Mouse (Mus musculus) midbrain, embryonic 14.5 days (tissue): ENCODE measurements around the gene Nrxn1. TPM values are rescaled to one million over a fixed set of nuclear protein-coding genes. Genes with fewer than 3 reads are reported as not detected.
A peak's percentile ranks its signal among the peaks of the same experiment; 100 is the strongest.

Source experiments
- ATAC-seq: fragments of 200-750 bp; cut with Nextera tagmentation; 2 replicates; pipeline ENCODE4 v1.8.0; 2017; ENCODE audit warnings: moderate number of reproducible peaks, moderate library complexity; ENCODE audit not compliant: low FRiP score, low TSS enrichment
- DNase-seq: peaks from one replicate; pipeline ENCODE4 v3.0.0-alpha.2; 2015
- H3K27ac ChIP-seq: fragments of 300-500 bp; sonication (generic); replicated peaks from 2 replicates; pipeline ENCODE4 v1.5.1; 2014; ENCODE audit warnings: mild to moderate bottlenecking, low read depth, low read length, moderate library complexity
- H3K27me3 ChIP-seq: fragments of 300-500 bp; sonication (generic); 2 replicates; pipeline ENCODE4 v1.6.1; 2014; ENCODE audit warnings: low read length, control low read depth, mixed read lengths; ENCODE audit not compliant: control insufficient read depth, insufficient read depth
- H3K36me3 ChIP-seq: fragments of 300-500 bp; sonication (generic); 2 replicates; pipeline ENCODE4 v1.6.1; 2014; ENCODE audit warnings: low read length, control low read depth; ENCODE audit not compliant: control insufficient read depth, insufficient read depth
- H3K4me1 ChIP-seq: fragments of 300-500 bp; sonication (generic); 2 replicates; pipeline ENCODE4 v1.6.1; 2014; ENCODE audit warnings: mild to moderate bottlenecking, antibody characterized with exemption, low read length, control low read depth; ENCODE audit not compliant: control insufficient read depth, insufficient read depth
- H3K4me2 ChIP-seq: fragments of 300-500 bp; sonication (generic); 2 replicates; pipeline ENCODE4 v1.6.1; 2014; ENCODE audit warnings: mild to moderate bottlenecking, low read length, moderate library complexity
- H3K4me3 ChIP-seq: fragments of 300-500 bp; sonication (generic); replicated peaks from 2 replicates; pipeline ENCODE4 v1.5.1; 2014; ENCODE audit warnings: low read depth, low read length
- H3K9ac ChIP-seq: fragments of 300-500 bp; sonication (generic); replicated peaks from 2 replicates; pipeline ENCODE4 v1.6.1; 2014; ENCODE audit warnings: mild to moderate bottlenecking, low read length, moderate library complexity
- H3K9me3 ChIP-seq: fragments of 300-500 bp; sonication (generic); 2 replicates; pipeline ENCODE4 v1.6.1; 2016; ENCODE audit warnings: low read length, control low read depth, mixed read lengths; ENCODE audit not compliant: control insufficient read depth
- WGBS: fragments of 180-500 bp; shearing (Covaris S2); extraction: QIAGEN DNeasy Blood & Tissue Kit; methylation state at CpG from one replicate; pipeline ENCODE4 v1.1.7; 2014; 5-methylcytosine and 5-hydroxymethylcytosine counted together
- polyA plus RNA-seq: library from polyadenylated mRNA; unstranded; fragments of >200 nt; fragmentation: Nextera tagmentation; extraction: Ambion mirVana; gene quantifications from 2 replicates; pipeline ENCODE4 v1.2.1, GENCODE M21; 2014

Gene Nrxn1
- polyA plus RNA-seq, 1 experiment from 2014 or later = 171 TPM

- DNase-seq (no peak), ATAC-seq (no peak)
- H3K27ac ChIP-seq = no peak overlapping the region
- H3K9me3 ChIP-seq = no peaks in the 10 kb centered on the region
- no peak overlapping the region for H3K4me2 ChIP-seq
- H3K36me3 ChIP-seq = no peaks in the 10 kb centered on the region
- H3K9ac ChIP-seq = no peak overlapping the region
- no peaks in the 10 kb centered on the region for H3K27me3 ChIP-seq
- no peaks in the 10 kb centered on the region for H3K4me1 ChIP-seq
- 85% methylated on average over 2 of the region's 2 CpGs for WGBS
- no peak overlapping the region for H3K4me3 ChIP-seq
Measured at GRCm38 (mm10) chr17:90913320-90913719, 179.6 kb downstream of the Nrxn1 start.

- Histone ChIP-seq H3K4me2 (no peak overlapping the region), H3K27ac (no peak overlapping the region), H3K9ac (no peak overlapping the region), H3K9me3 (no peaks in the 10 kb centered on the region), H3K4me3 (no peak overlapping the region), H3K4me1 (no peaks in the 10 kb centered on the region), H3K36me3 (no peaks in the 10 kb centered on the region), H3K27me3 (no peaks in the 10 kb centered on the region)
- 83% methylated on average over 2 of the region's 2 CpGs for WGBS
- ATAC-seq = no peak
- DNase-seq = no peak
Measured at GRCm38 (mm10) chr17:90912746-90913145, 180.1 kb downstream of the Nrxn1 start.

- no peaks in the 10 kb centered on the region for H3K36me3 ChIP-seq
- no peak for ATAC-seq
- H3K9ac ChIP-seq = no peak overlapping the region
- no peaks in the 10 kb centered on the region for H3K4me1 ChIP-seq
- no peaks in the 10 kb centered on the region for H3K9me3 ChIP-seq
- H3K4me2 ChIP-seq = no peak overlapping the region
- no peak overlapping the region for H3K4me3 ChIP-seq
- no peak overlapping the region for H3K27ac ChIP-seq
- H3K27me3 ChIP-seq = no peaks in the 10 kb centered on the region
- DNase-seq = no peak
Measured at GRCm38 (mm10) chr17:90912341-90912740, 180.5 kb downstream of the Nrxn1 start.

DNA sequence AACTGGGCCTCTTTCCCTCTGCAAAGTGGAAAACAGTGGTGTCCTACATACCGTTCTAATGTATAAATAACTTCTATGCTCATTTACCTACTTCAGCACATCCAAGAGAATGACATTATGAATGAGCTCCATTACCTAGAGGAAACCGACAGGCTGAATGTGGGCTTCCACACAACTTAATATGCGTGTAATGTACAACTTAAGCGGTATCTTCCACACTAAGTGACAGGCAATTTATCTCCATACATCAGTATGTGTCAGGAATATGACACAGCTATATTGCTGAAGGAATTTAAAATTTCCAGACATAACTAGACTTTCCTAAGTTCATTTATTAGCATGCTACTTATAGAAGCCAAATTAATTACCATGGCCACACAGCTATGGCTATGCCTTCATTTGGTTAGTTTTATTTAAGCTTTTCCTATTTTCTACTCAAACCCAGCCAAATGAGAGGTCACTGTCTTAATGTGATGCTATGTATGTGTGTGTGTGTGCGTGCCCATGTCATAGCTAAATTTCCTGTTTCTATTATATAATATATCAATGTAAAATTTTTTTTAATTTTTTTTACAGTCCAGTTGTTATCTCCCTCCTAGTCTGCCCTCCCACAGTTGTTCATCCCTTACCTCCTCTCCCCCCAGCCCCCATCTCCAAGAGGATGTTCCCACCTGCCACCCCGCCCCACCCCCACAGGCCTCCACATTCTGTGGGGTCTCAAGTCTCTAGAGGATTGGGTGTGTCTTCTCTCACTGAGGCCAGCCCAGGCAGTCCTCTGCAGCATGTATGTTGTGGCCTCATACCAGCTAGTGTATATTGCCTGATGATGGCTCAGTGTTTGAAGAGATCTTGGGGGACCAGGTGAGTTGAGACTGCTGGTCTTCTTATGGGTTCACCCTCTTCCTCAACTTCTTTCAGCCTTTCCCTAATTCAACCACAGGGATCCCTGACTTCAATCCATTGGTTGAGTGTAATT is 186.5 kb downstream of the Nrxn1 start:
- H3K4me2 ChIP-seq = no peak overlapping the region
- H3K4me3 ChIP-seq = no peak overlapping the region
- no peak overlapping the region for H3K27ac ChIP-seq
- no peaks in the 10 kb centered on the region for H3K36me3 ChIP-seq
- no peaks in the 10 kb centered on the region for H3K27me3 ChIP-seq
- DNase-seq (no peak), ATAC-seq (no peak)
- no peaks in the 10 kb centered on the region for H3K4me1 ChIP-seq
- 73% methylated on average over 6 of the region's 6 CpGs for WGBS
- H3K9ac ChIP-seq = no peak overlapping the region
- no peaks in the 10 kb centered on the region for H3K9me3 ChIP-seq

DNA sequence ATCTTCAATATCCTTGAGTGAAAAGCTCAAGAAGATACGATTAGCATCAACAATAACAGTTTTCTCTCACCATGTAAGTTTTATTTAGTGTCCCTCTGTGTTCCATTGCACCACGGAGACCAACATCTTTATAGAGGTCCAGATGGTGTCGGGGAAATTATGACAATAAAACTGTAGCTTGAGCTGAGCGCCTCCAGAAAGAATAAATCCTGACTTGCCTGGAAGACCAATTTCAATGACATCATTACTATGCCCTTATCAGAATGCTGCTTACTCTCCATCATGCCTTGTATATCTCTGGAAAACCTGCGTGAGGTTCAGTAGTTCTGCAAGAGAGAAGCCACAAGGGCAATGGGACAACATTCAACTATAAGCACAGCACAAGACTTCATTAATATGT is 187.7 kb downstream of the Nrxn1 start:
- no peaks in the 10 kb centered on the region for H3K4me1 ChIP-seq
- H3K4me3 ChIP-seq = no peak overlapping the region
- H3K9ac ChIP-seq = no peak overlapping the region
- no peak for ATAC-seq
- WGBS = 88% methylated on average over 5 of the region's 5 CpGs
- H3K36me3 ChIP-seq = no peaks in the 10 kb centered on the region
- no peak for DNase-seq
- no peaks in the 10 kb centered on the region for H3K9me3 ChIP-seq
- H3K4me2 ChIP-seq = no peak overlapping the region
- no peaks in the 10 kb centered on the region for H3K27me3 ChIP-seq
- H3K27ac ChIP-seq = no peak overlapping the region

DNA sequence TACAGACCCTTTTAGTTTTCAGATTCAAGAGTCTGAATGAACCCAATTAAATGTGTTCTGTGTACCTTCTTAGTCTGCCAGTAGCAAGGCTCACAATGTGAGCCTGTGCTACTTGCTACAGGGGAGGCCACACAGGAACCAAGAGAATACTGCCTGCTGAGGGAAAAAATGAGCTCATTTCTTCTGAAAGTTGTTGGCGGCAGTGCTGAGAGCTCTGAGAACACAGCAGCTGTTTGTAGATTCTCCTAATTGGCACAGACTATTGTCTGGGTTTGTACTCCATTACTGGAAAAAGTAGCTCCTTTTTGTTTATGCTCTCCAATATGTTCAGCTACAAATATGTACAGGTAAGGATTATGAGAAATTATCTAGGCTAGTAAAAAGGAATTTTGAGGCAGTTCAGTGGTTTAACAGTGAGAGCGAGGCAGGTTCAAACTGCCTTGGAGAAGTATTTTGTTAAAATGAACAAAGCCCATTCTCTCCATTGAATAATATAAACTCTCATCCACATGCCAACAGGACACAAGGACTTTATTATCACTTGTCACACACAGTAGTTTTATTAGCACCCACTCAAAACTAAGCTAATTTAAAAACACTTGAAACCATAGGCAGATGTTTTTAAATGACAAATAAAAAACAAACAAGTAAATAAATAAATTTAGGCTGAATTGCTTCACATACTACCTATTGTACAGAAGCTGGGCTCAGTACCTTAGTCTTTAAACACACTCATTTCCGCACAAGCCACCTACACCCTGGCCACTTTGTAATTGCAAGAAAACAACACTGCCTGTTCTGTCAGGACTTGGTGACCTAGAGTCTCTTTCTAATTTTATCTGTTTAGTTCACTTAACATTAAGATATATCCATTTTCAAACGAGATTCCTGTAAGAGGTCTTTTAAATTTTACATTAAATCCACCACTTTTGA is 200.3 kb downstream of the Nrxn1 start:
- WGBS = 46% methylated on average over 4 of the region's 4 CpGs
- peak; percentile 66 for DNase-seq
- H3K27me3 ChIP-seq = no peaks in the 10 kb centered on the region

DNA sequence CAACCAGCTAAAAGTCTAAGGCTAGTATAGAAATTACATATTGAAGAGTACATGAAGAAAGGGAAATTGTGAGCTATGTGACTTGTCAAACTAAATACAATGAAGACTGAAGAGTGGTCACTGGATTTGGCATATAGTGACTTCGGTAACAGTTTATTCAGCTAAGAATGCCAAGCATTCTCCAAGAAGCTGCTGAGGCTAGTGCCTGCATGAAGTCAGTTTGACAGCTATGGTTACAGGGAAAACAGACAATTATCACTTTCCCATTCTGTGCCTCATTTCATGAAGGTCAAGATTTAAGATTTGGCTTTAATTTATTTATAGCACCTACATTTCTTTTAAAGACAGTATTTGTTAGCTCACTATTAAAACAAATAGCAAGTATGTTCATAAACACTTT is 201.2 kb downstream of the Nrxn1 start:
- 71% methylated on average over 1 of the region's 1 CpGs for WGBS
- Histone ChIP-seq H3K27me3 (no peaks in the 10 kb centered on the region), H3K36me3 (no peaks in the 10 kb centered on the region), H3K4me1 (0 out of 2 replicates have a peak, but pooled peaks cover 7% of the 10 kb centered on the region), H3K4me2 (no peak overlapping the region), H3K9me3 (no peaks in the 10 kb centered on the region), H3K4me3 (no peak overlapping the region), H3K9ac (no peak overlapping the region), H3K27ac (no peak overlapping the region; the same call in 1 of the 2 replicates)
- ATAC-seq (no peak), DNase-seq (no peak)

More for the DNA sequence above, 200.3 kb downstream of the Nrxn1 start:
- Histone ChIP-seq H3K9me3 (no peaks in the 10 kb centered on the region), H3K4me1 (0 out of 2 replicates have a peak, but pooled peaks cover 7% of the 10 kb centered on the region), H3K4me2 (no peak overlapping the region), H3K27ac (peak overlapping the region; percentile 46; the same call in 1 of the 2 replicates), H3K9ac (no peak overlapping the region), H3K36me3 (no peaks in the 10 kb centered on the region), H3K4me3 (no peak overlapping the region)
- ATAC-seq = peak; percentile 53; the same call in 1 of the 2 replicates

DNA sequence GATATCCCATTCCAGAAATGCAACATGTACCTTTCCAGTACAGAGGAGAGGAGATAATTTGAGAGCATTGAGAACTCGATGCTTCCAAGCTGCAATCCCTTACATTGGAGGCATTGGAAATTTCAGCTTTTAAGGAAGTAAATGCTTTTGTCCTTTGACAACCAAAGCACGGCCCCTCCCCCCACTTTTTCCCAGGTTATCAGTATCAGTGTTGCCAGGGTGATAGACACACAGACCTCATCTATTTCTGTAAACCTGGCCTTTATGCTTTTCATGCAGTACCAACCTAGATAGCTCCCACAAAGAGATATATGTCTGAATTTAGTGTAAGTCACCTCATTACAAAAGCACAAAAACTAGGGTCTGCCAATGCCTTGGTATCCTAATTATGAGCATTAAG is 235.6 kb downstream of the Nrxn1 start:
- peaks cover 9% of the 10 kb centered on the region for H3K4me1 ChIP-seq
- DNase-seq = peak; percentile 58
- H3K4me3 ChIP-seq = no peak overlapping the region
- H3K9me3 ChIP-seq = no peaks in the 10 kb centered on the region
- no peak for ATAC-seq
- peak overlapping the region; percentile 43; the same call in 1 of the 2 replicates for H3K27ac ChIP-seq
- no peaks in the 10 kb centered on the region for H3K27me3 ChIP-seq
- no peak overlapping the region for H3K9ac ChIP-seq
- WGBS = 43% methylated on average over 2 of the region's 2 CpGs
- H3K4me2 ChIP-seq = peak overlapping the region; percentile 36; the same call in 1 of the 2 replicates
- H3K36me3 ChIP-seq = no peaks in the 10 kb centered on the region
